Mouse (Mus musculus) myocyte (in vitro differentiated cells): ENCODE results near the gene Fam173a.

Experiments
- CEBPB ChIP-seq: IDR thresholded peaks from 2 replicates; pipeline ENCODE4 v1.6.1; 2011; ENCODE audit warnings: mild to moderate bottlenecking, moderate library complexity; ENCODE audit not compliant: poor library complexity, insufficient read depth, severe bottlenecking
- E2F4 ChIP-seq: IDR thresholded peaks from one replicate; pipeline ENCODE4 v1.6.1; 2011; ENCODE audit warnings: mild to moderate bottlenecking, control low read depth, moderate library complexity; ENCODE audit not compliant: insufficient read depth
- MAX ChIP-seq: IDR thresholded peaks from one replicate; pipeline ENCODE4 v1.6.1; 2011; ENCODE audit warnings: low read depth, mild to moderate bottlenecking, control low read depth
- MYOD1 ChIP-seq, 3 experiments: IDR thresholded peaks; one replicate each; pipeline ENCODE4 v1.6.1; 2011; ENCODE audit warnings: control low read depth in 2 of 3, low read depth in 2 of 3, mild to moderate bottlenecking in 2 of 3, moderate library complexity in 1 of 3; ENCODE audit not compliant: insufficient read length in 2 of 3, control insufficient read depth in 1 of 3
- MYOG ChIP-seq, 3 experiments: IDR thresholded peaks; one replicate each; pipeline ENCODE4 v1.6.1; 2011; ENCODE audit warnings: control low read depth in 2 of 3, low read depth in 2 of 3, mild to moderate bottlenecking in 2 of 3; ENCODE audit not compliant: insufficient read length in 2 of 3, control insufficient read depth in 1 of 3, insufficient read depth in 1 of 3
- POLR2A ChIP-seq: IDR thresholded peaks from one replicate; pipeline ENCODE4 v1.6.1; 2011; ENCODE audit warnings: low read depth, mild to moderate bottlenecking, control low read depth, moderate library complexity; ENCODE audit not compliant: insufficient read length
- POLR2AphosphoS2 ChIP-seq: IDR thresholded peaks from one replicate; pipeline ENCODE4 v1.6.1; 2011; ENCODE audit warnings: low read depth, control low read depth; ENCODE audit not compliant: insufficient read length
- REST ChIP-seq: IDR thresholded peaks from one replicate; pipeline ENCODE4 v1.6.1; 2011; ENCODE audit warnings: mild to moderate bottlenecking, control low read depth, moderate library complexity; ENCODE audit not compliant: insufficient read depth, insufficient read length
- SRF ChIP-seq: IDR thresholded peaks from one replicate; pipeline ENCODE4 v1.6.1; 2011; ENCODE audit warnings: low read depth; ENCODE audit not compliant: control insufficient read depth, insufficient read length
- TCF12 ChIP-seq: IDR thresholded peaks from one replicate; pipeline ENCODE4 v1.6.1; 2011; ENCODE audit warnings: mild to moderate bottlenecking, control low read depth; ENCODE audit not compliant: poor library complexity, insufficient read depth, severe bottlenecking
- USF1 ChIP-seq: IDR thresholded peaks from one replicate; pipeline ENCODE4 v1.6.1; 2011; ENCODE audit warnings: low read depth, mild to moderate bottlenecking, control low read depth, moderate library complexity

- TF ChIP-seq CEBPB (no peak), MYOG (IDR thresholded peaks at IDR 0.05; ENCODE audit: control insufficient read depth in 1 of 3, insufficient read depth in 1 of 3, insufficient read length in 2 of 3, low read depth in 2 of 3) (no peak), POLR2A (peak; percentile 3), USF1 (no peak), POLR2AphosphoS2 (peak; percentile 73), MAX (no peak), E2F4 (no peak), REST (no peak), SRF (no peak), TCF12 (no peak), MYOD1 (IDR thresholded peaks at IDR 0.05; ENCODE audit: control insufficient read depth in 1 of 3, insufficient read length in 2 of 3, low read depth in 2 of 3) (no peak)
These were observed 39.0 kb upstream of the Fam173a start for GRCm38 (mm10) chr17:25831451-25832281.
